Mouse (Mus musculus) liver, adult 2 months (tissue): Measurements from ENCODE around the gene Psmd6. TPM values are rescaled to one million over a fixed set of nuclear protein-coding genes. Genes with fewer than 3 reads are reported as not detected.

Experiments used
- DNase-seq: peaks from one replicate; pipeline ENCODE4 v3.0.0-alpha.2; 2011; ENCODE audit warnings: low read depth, low spot score; ENCODE audit errors: extremely low read depth
- H3K27ac ChIP-seq: fragments of 200-500 bp; replicated peaks from 2 replicates; pipeline ENCODE4 v1.5.1; 2012; ENCODE audit warnings: low read depth, mild to moderate bottlenecking, control low read depth, inconsistent platforms, low read length; ENCODE audit not compliant: insufficient read depth
- H3K27me3 ChIP-seq: fragments of 200-500 bp; 2 replicates; pipeline ENCODE4 v1.6.1; 2012; ENCODE audit warnings: mild to moderate bottlenecking, moderate library complexity, low read length, inconsistent platforms; ENCODE audit not compliant: control insufficient read depth, insufficient read depth
- H3K36me3 ChIP-seq: fragments of 200-500 bp; 2 replicates; pipeline ENCODE4 v1.6.1; 2012; ENCODE audit warnings: low read length, inconsistent platforms; ENCODE audit not compliant: control insufficient read depth, insufficient read depth
- H3K4me1 ChIP-seq: fragments of 200-500 bp; 2 replicates; pipeline ENCODE4 v1.6.1; 2011; ENCODE audit warnings: low read length; ENCODE audit not compliant: control insufficient read depth, insufficient read depth
- H3K4me3 ChIP-seq: fragments of 200-500 bp; 2 replicates; pipeline ENCODE4 v1.5.1; 2011; ENCODE audit warnings: low read depth, mild to moderate bottlenecking, control low read depth, low read length, moderate library complexity; ENCODE audit not compliant: insufficient read depth
- H3K79me2 ChIP-seq: fragments of 200-500 bp; 2 replicates; pipeline ENCODE4 v1.6.1; 2012; ENCODE audit warnings: inconsistent platforms, mild to moderate bottlenecking, low read length, moderate library complexity; ENCODE audit not compliant: control insufficient read depth, insufficient read depth
- H3K9ac ChIP-seq: fragments of 200-500 bp; 2 replicates; pipeline ENCODE4 v1.6.1; 2012; ENCODE audit warnings: low read depth, mild to moderate bottlenecking, control low read depth, inconsistent platforms, low read length
- CTCF ChIP-seq: fragments of 200-500 bp; IDR thresholded peaks from 2 replicates; pipeline ENCODE4 v1.5.1; 2011; ENCODE audit warnings: low read depth, low read length, control low read depth
- POLR2A ChIP-seq: fragments of 200-500 bp; IDR thresholded peaks from 2 replicates; pipeline ENCODE4 v1.6.1; 2011; ENCODE audit warnings: low read length, control low read depth; ENCODE audit not compliant: insufficient read depth; ENCODE audit errors: extremely low read depth
- WGBS: fragments of 180-500 bp; shearing (Covaris S2); methylation state at CpG from one replicate; pipeline ENCODE4 v1.1.7; 2018; 5-methylcytosine and 5-hydroxymethylcytosine counted together
- polyA plus RNA-seq: library from polyadenylated mRNA; depleted of rRNA; stranded (reverse); fragments of >200 nt; gene quantifications from 2 replicates; pipeline ENCODE4 v1.2.3, GENCODE M21; 2012
- total RNA-seq: library from RNA; depleted of rRNA; stranded (reverse); fragments of >200 nt; gene quantifications from 2 replicates; pipeline ENCODE4 v1.2.3, GENCODE M21; 2014

Psmd6 gene
- total and polyA plus RNA-seq, 2 experiments = 36.6 to 120 TPM

GRCm38 (mm10) chr14:14086711-14087263 is 34.0 kb downstream of the Psmd6 start:
- Histone ChIP-seq H3K4me3 (no peak overlapping the region), H3K4me1 (0 out of 2 replicates have a peak, but pooled peaks cover 2% of the 10 kb centered on the region), H3K27me3 (no peaks in the 10 kb centered on the region), H3K79me2 (peaks cover 13% of the 10 kb centered on the region), H3K27ac (no peak overlapping the region), H3K9ac (no peak overlapping the region), H3K36me3 (peaks cover 39% of the 10 kb centered on the region)
- no peak for TF ChIP-seq CTCF
- TF ChIP-seq POLR2A = no peak
- DNase-seq = no peak
- WGBS = 63% methylated on average over 4 of the region's 4 CpGs

DNA sequence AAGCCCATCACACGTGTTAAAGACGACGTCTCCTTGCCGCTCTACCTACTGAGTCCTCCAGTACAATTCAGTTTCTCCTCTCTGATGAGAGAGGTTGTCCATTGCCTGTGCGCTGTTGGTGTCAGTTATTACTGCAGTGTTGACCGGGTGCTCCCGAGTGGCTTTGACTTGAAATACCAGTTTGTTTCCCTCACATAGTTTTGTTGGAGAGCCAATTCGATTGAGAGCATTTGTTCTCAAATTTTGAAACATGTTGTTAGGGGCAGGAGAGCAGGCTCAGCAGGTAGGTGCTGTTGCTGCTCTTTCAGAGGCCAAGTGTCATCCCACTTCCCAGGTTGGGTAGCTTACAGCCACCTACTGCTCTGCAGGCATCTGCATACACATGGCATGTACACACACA is 37.0 kb downstream of the Psmd6 start:
- H3K79me2 ChIP-seq = peaks cover 19% of the 10 kb centered on the region
- no peak overlapping the region for H3K27ac ChIP-seq
- no peak overlapping the region for H3K4me3 ChIP-seq
- no peak overlapping the region for H3K9ac ChIP-seq
- H3K36me3 ChIP-seq = peaks cover 23% of the 10 kb centered on the region
- 93% methylated on average over 8 of the region's 8 CpGs for WGBS
- no peak for DNase-seq
- no peak for TF ChIP-seq POLR2A
- TF ChIP-seq CTCF = no peak
- no peaks in the 10 kb centered on the region for H3K27me3 ChIP-seq
- H3K4me1 ChIP-seq = 0 out of 2 replicates have a peak, but pooled peaks cover 4% of the 10 kb centered on the region

- no peak for TF ChIP-seq CTCF
- TF ChIP-seq POLR2A = no peak
These were observed 40.1 kb downstream of the Psmd6 start for GRCm38 (mm10) chr14:14080604-14081194.

DNA sequence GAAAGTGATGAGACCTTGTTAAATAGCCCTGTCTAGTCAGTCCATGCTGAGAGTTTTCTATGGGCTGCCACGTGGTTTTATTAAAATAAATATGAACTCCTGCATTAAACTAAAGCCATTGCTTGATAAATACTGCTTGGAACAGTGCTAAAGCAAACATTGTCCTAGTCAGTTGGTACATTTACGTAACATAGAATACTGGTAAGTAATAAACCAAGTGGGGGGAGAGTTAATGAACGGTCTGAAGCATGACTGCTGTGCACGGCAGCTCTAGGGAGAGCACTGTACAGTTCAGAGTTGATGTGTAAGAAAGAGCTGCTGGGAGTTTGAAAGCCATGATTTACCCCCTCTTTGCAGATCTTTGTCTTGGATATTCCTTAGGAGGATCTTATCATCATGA is 49.3 kb downstream of the Psmd6 start:
- peaks cover 32% of the 10 kb centered on the region for H3K4me1 ChIP-seq
- DNase-seq = peak; percentile 95
- peak overlapping the region; percentile 82 for H3K27ac ChIP-seq
- TF ChIP-seq POLR2A (no peak), CTCF (no peak)
- peaks cover 15% of the 10 kb centered on the region; the same call in 1 of the 2 replicates for H3K79me2 ChIP-seq
- peaks cover 1% of the 10 kb centered on the region; the same call in 1 of the 2 replicates for H3K36me3 ChIP-seq
- peak overlapping the region; percentile 40; the same call in 1 of the 2 replicates for H3K9ac ChIP-seq
- WGBS = 27% methylated on average over 4 of the region's 4 CpGs
- H3K4me3 ChIP-seq = no peak overlapping the region
- H3K27me3 ChIP-seq = no peaks in the 10 kb centered on the region

More at GRCm38 (mm10) chr14:14080604-14081194, 40.1 kb downstream of the Psmd6 start:
- Histone ChIP-seq H3K4me1 (0 out of 2 replicates have a peak, but pooled peaks cover 4% of the 10 kb centered on the region), H3K4me3 (no peak overlapping the region), H3K9ac (no peak overlapping the region), H3K79me2 (peaks cover 19% of the 10 kb centered on the region), H3K27me3 (no peaks in the 10 kb centered on the region), H3K27ac (no peak overlapping the region), H3K36me3 (peaks cover 12% of the 10 kb centered on the region; the same call in 1 of the 2 replicates)
- WGBS = 89% methylated on average over 6 of the region's 6 CpGs
- DNase-seq = no peak

- H3K27ac ChIP-seq = peak overlapping the region; percentile 82
- peak; percentile 87 for DNase-seq
These were observed 50.1 kb downstream of the Psmd6 start for GRCm38 (mm10) chr14:14070541-14071315.

More at GRCm38 (mm10) chr14:14070541-14071315, 50.1 kb downstream of the Psmd6 start:
- 17% methylated on average over 6 of the region's 6 CpGs for WGBS
- Histone ChIP-seq H3K27me3 (no peaks in the 10 kb centered on the region), H3K9ac (peak overlapping the region; percentile 6; the same call in 1 of the 2 replicates), H3K4me3 (no peak overlapping the region), H3K79me2 (peaks cover 16% of the 10 kb centered on the region; the same call in 1 of the 2 replicates), H3K36me3 (peaks cover 1% of the 10 kb centered on the region; the same call in 1 of the 2 replicates), H3K4me1 (peaks cover 35% of the 10 kb centered on the region)
- no peak for TF ChIP-seq CTCF
